Mouse (Mus musculus): Measurements from ENCODE around the gene Scamp5. TPM values are rescaled to one million over a fixed set of nuclear protein-coding genes. Genes with fewer than 3 reads are reported as not detected.
A peak's percentile ranks its signal among the peaks of the same experiment; 100 is the strongest.

Gene Scamp5
- total and polyA plus RNA-seq, 2 experiments: 10.3 to 18.2 TPM

DNA sequence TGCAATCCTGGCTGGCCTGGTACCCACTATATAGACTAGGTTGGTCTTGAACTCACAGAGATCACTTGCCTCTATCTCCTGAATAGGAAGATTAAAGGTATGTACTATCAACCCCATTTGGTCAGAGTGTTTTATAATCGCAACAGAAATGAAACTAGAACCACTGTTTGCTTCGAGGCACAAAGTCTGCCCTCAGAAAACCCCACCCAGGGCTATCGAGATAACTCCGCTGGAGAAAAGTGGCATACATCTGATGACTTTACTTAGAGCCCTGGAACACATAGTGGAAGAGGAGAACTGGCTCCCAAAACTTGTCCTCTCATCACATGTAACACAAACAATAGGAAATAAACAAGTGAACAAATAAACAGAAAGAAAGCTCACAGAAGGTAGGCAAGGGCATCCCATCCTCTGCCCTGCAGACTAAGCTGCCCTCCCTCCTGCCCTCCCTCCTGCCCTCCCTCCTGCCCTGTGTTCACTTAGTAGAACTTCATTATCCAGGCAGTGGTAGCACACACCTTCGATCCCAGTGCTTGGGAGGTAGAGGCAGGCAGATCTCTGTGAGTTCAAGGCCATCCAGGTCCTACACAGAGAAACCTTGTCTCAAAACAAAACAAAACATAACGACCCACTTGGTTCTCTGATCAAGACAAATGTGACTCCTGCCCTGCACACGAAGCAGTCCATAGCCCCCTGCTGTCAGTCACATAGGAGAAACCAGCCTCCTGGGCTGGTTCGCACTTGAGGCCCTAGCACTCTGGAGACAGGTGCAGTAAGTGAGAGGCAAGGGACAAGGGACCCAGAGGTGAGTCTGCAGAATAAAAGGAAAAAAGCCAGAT lies 15.0 kb downstream of the Scamp5 start:
- Histone ChIP-seq H3K36me3 (ENCODE audit: control insufficient read depth, insufficient read depth, low read length) (no peaks in the 10 kb centered on the region; the same call in 1 of the 2 replicates), H3K27me3 (ENCODE audit: control insufficient read depth, insufficient read depth, low read length) (no peaks in the 10 kb centered on the region), H3K4me3 (ENCODE audit: insufficient read depth, low read depth, low read length) (no peak overlapping the region), H3K27ac (replicated peaks; ENCODE audit: insufficient read depth, low read depth, low read length) (no peak overlapping the region), H3K79me2 (ENCODE audit: control insufficient read depth, insufficient read depth, low read length) (peaks cover 2% of the 10 kb centered on the region; the same call in 1 of the 2 replicates), H3K4me1 (ENCODE audit: control insufficient read depth, insufficient read depth, low read length) (no peaks in the 10 kb centered on the region), H3K9ac (ENCODE audit: low read depth, low read length) (no peak overlapping the region)
- 85% methylated on average over 8 of the region's 8 CpGs for WGBS
- no peak for TF ChIP-seq CTCF (IDR thresholded peaks at IDR 0.05; ENCODE audit: low read depth, low read length)
- TF ChIP-seq POLR2A (IDR thresholded peaks at IDR 0.05; ENCODE audit: extremely low read depth, insufficient read depth, low read length): no peak
- DNase-seq (ENCODE audit: extremely low read depth, low read depth, low spot score): no peak

DNA sequence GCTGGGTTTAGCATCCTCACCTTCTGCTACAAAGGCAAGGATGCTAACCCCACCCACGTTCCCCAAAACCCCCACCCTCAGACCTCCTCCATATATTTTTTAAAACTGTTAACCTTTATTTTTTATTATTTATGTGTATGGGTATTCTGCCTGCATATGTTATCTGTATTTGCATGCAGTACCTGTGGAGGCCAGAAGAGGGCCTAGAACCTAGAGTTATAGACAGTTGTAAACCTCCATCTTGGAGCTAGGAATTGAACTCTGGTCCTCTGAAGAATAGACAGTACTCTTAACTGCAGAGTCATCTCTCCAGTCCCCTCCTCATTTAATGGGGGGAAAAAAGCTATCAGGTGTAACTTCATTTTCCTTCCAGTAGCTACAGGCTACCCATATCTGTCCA lies 18.1 kb downstream of the Scamp5 start:
- H3K79me2 ChIP-seq (ENCODE audit: control insufficient read depth, insufficient read depth, low read length): 0 out of 2 replicates have a peak, but pooled peaks cover 2% of the 10 kb centered on the region
- peaks cover 2% of the 10 kb centered on the region; the same call in 1 of the 2 replicates for H3K36me3 ChIP-seq (ENCODE audit: control insufficient read depth, insufficient read depth, low read length)
- WGBS: 61% methylated on average over 1 of the region's 1 CpGs

DNA sequence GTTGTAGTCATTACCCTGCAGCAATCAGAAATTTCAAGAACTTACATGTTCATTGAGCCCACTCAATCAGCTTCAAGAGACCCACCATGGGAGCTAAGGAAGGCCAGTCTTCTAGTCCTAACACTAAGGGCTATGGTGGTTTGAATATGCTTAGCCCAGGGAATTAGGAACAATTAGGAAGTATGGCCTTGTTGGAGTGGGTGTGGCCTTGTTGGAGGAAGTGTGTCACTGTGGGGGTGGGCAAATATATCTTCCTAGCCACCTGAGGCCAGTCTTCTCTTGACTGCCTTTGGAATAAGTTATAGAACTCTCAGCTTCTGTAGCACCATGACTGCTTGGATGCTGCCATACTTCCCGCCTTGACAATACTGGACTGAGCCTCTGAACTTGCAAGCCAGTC lies 27.2 kb downstream of the Scamp5 start:
- H3K27ac ChIP-seq (replicated peaks; ENCODE audit: insufficient read depth, low read depth, low read length): no peak overlapping the region
- no peak overlapping the region for H3K4me3 ChIP-seq (ENCODE audit: insufficient read depth, low read depth, low read length)
- peaks cover 5% of the 10 kb centered on the region for H3K4me1 ChIP-seq (ENCODE audit: control insufficient read depth, insufficient read depth, low read length)
- H3K79me2 ChIP-seq (ENCODE audit: control insufficient read depth, insufficient read depth, low read length): no peaks in the 10 kb centered on the region
- peaks cover 2% of the 10 kb centered on the region; the same call in 1 of the 2 replicates for H3K36me3 ChIP-seq (ENCODE audit: control insufficient read depth, insufficient read depth, low read length)
- H3K27me3 ChIP-seq (ENCODE audit: control insufficient read depth, insufficient read depth, low read length): no peaks in the 10 kb centered on the region
- TF ChIP-seq CTCF (IDR thresholded peaks at IDR 0.05; ENCODE audit: low read depth, low read length) (no peak), POLR2A (IDR thresholded peaks at IDR 0.05; ENCODE audit: extremely low read depth, insufficient read depth, low read length) (no peak)
- no peak for DNase-seq (ENCODE audit: extremely low read depth, low read depth, low spot score)
- 100% methylated on average over 1 of the region's 1 CpGs for WGBS
- H3K9ac ChIP-seq (ENCODE audit: low read depth, low read length): no peak overlapping the region

More for the DNA sequence above, 18.1 kb downstream of the Scamp5 start:
- no peaks in the 10 kb centered on the region for H3K4me1 ChIP-seq (ENCODE audit: control insufficient read depth, insufficient read depth, low read length)
- H3K4me3 ChIP-seq (ENCODE audit: insufficient read depth, low read depth, low read length): no peak overlapping the region
- no peak for DNase-seq (ENCODE audit: extremely low read depth, low read depth, low spot score)
- H3K27me3 ChIP-seq (ENCODE audit: control insufficient read depth, insufficient read depth, low read length): no peaks in the 10 kb centered on the region
- no peak overlapping the region for H3K9ac ChIP-seq (ENCODE audit: low read depth, low read length)
- TF ChIP-seq CTCF (IDR thresholded peaks at IDR 0.05; ENCODE audit: low read depth, low read length) (0 out of 2 replicates have a peak, but pooled peaks have one; percentile 3), POLR2A (IDR thresholded peaks at IDR 0.05; ENCODE audit: extremely low read depth, insufficient read depth, low read length) (no peak)
- no peak overlapping the region for H3K27ac ChIP-seq (replicated peaks; ENCODE audit: insufficient read depth, low read depth, low read length)

DNA sequence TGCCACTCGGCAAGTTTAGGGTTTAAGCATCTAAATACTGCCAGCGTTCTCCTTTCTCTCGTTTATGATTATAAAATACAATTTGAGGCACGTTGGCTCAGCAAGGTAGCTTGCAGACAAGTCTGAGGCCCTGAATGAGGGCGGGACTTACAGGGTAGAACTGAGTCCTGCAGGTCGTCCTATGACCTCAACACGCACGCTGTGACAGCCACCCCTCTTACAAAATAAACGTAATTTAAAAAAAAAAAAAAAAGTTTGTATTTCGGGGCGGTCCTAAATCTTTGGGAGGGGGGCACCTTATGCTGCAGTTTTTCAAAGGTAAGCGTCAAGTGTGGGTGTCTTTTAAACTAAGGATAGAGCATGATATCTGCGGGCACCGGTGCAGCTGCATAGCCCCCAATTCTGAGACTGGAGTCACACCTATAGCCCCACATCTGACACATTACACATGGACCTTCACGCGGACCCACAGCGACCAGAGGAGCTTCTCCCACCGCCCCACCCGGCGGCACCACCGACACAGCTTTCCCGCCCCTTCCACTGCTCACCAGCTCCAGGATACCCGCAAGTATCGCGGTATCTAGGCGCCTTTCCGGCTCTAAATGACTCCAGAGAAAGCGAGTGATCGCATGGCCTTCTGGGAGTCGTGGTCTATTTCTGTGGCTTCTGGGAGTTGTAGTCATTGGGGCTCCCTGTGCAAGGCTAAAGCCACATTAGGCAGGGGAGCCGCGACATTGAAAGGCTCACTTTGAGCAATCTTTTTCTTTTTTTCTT lies 28.2 kb downstream of the Scamp5 start, which contains the start of gene Ppcdc:
Ppcdc (minus strand) TSS at position 603 of the 774 bp plus-strand sequence.
- Histone ChIP-seq H3K4me3 (ENCODE audit: insufficient read depth, low read depth, low read length) (peak within 1 kb of the TSS; percentile 72), H3K27ac (replicated peaks; ENCODE audit: insufficient read depth, low read depth, low read length) (peak within 1 kb of the TSS; percentile 89), H3K9ac (ENCODE audit: low read depth, low read length) (peak within 1 kb of the TSS; percentile 77), H3K36me3 (ENCODE audit: control insufficient read depth, insufficient read depth, low read length) (peaks cover 2% of the 10 kb centered on the region; the same call in 1 of the 2 replicates), H3K27me3 (ENCODE audit: control insufficient read depth, insufficient read depth, low read length) (no peaks in the 10 kb centered on the region), H3K4me1 (ENCODE audit: control insufficient read depth, insufficient read depth, low read length) (peaks cover 5% of the 10 kb centered on the region), H3K79me2 (ENCODE audit: control insufficient read depth, insufficient read depth, low read length) (no peaks in the 10 kb centered on the region)
- TF ChIP-seq POLR2A (IDR thresholded peaks at IDR 0.05; ENCODE audit: extremely low read depth, insufficient read depth, low read length): peak; percentile 80
- no peak for TF ChIP-seq CTCF (IDR thresholded peaks at IDR 0.05; ENCODE audit: low read depth, low read length)
- WGBS: 2% methylated on average over 32 of the region's 32 CpGs
- DNase-seq (ENCODE audit: extremely low read depth, low read depth, low spot score): peak; percentile 95

DNA sequence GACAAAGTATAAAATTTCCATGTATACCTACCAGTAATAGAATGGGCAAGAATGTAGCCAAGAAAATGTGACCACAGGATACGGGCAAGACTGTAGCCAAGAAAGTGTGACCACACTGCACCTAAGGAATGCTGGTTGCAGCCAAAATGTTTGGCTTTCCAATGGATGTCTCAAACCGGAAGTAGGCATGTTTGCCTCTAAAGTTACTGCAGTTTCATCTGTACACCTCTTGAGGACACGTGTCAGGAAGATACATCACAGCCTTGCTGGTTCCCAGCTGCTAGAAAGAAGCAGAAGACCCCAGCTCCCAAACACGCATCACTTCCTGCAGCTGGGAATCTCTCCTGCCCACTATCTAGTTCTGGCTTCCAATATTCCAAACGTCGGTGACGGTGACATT lies 28.8 kb downstream of the Scamp5 start:
- 28% methylated on average over 7 of the region's 7 CpGs for WGBS
- peak overlapping the region; percentile 52 for H3K9ac ChIP-seq (ENCODE audit: low read depth, low read length)
- peaks cover 5% of the 10 kb centered on the region for H3K4me1 ChIP-seq (ENCODE audit: control insufficient read depth, insufficient read depth, low read length)
- peak overlapping the region; percentile 49; the same call in 1 of the 2 replicates for H3K27ac ChIP-seq (replicated peaks; ENCODE audit: insufficient read depth, low read depth, low read length)
- no peaks in the 10 kb centered on the region for H3K27me3 ChIP-seq (ENCODE audit: control insufficient read depth, insufficient read depth, low read length)
- H3K4me3 ChIP-seq (ENCODE audit: insufficient read depth, low read depth, low read length): peak overlapping the region; percentile 72
- no peak for TF ChIP-seq CTCF (IDR thresholded peaks at IDR 0.05; ENCODE audit: low read depth, low read length)
- TF ChIP-seq POLR2A (IDR thresholded peaks at IDR 0.05; ENCODE audit: extremely low read depth, insufficient read depth, low read length): no peak
- peaks cover 2% of the 10 kb centered on the region; the same call in 1 of the 2 replicates for H3K36me3 ChIP-seq (ENCODE audit: control insufficient read depth, insufficient read depth, low read length)
- H3K79me2 ChIP-seq (ENCODE audit: control insufficient read depth, insufficient read depth, low read length): no peaks in the 10 kb centered on the region
- no peak for DNase-seq (ENCODE audit: extremely low read depth, low read depth, low spot score)
